Mouse (Mus musculus) liver, embryonic 11.5 days (tissue): ENCODE measurements at regions not wholly inside any gene's neighbourhood (a gene's known extent, or its start where the extent isn't known, plus 50 kb on each side); places are given as distances from the start of the nearest gene placed in this dataset.
A peak's percentile ranks its signal among the peaks of the same experiment; 100 is the strongest.
"Not testable (repeated sequence)": the region's sequence is repeated elsewhere in the genome, so short reads cannot be mapped to it uniquely, and the experiment has no call there.

Experiments used
- ATAC-seq: fragments of 200-750 bp; cut with Nextera tagmentation; replicated peaks from 2 replicates; pipeline ENCODE4 v1.8.0; 2017; ENCODE audit warnings: moderate number of reproducible peaks, mild to moderate bottlenecking, moderate TSS enrichment, moderate library complexity; ENCODE audit not compliant: low FRiP score
- DNase-seq: peaks from one replicate; pipeline ENCODE4 v3.0.0-alpha.2; 2017; ENCODE audit warnings: low spot score
- H3K27ac ChIP-seq: fragments of 300-500 bp; sonication (generic); 2 replicates; pipeline ENCODE4 v1.5.1; 2014; ENCODE audit warnings: mild to moderate bottlenecking, low read depth, low read length, control low read depth
- H3K27me3 ChIP-seq: fragments of 300-500 bp; sonication (generic); replicated peaks from 2 replicates; pipeline ENCODE4 v1.6.1; 2014; ENCODE audit warnings: low read length, mixed read lengths; ENCODE audit not compliant: control insufficient read depth, insufficient read depth
- H3K36me3 ChIP-seq: fragments of 300-500 bp; sonication (generic); 2 replicates; pipeline ENCODE4 v1.6.1; 2014; ENCODE audit warnings: mild to moderate bottlenecking, low read length, moderate library complexity, mixed read lengths; ENCODE audit not compliant: control insufficient read depth, insufficient read depth
- H3K4me1 ChIP-seq: fragments of 300-500 bp; sonication (generic); replicated peaks from 2 replicates; pipeline ENCODE4 v1.6.1; 2014; ENCODE audit warnings: low read length, mixed read lengths; ENCODE audit not compliant: control insufficient read depth, insufficient read depth
- H3K4me2 ChIP-seq: fragments of 300-500 bp; sonication (generic); 2 replicates; pipeline ENCODE4 v1.6.1; 2014; ENCODE audit warnings: mild to moderate bottlenecking, control low read depth, moderate library complexity
- H3K4me3 ChIP-seq: fragments of 300-500 bp; sonication (generic); 2 replicates; pipeline ENCODE4 v1.5.1; 2014; ENCODE audit warnings: low read depth, low read length, control low read depth
- H3K9ac ChIP-seq: fragments of 300-500 bp; sonication (generic); 2 replicates; pipeline ENCODE4 v1.6.1; 2014; ENCODE audit warnings: low read depth, low read length, control low read depth
- H3K9me3 ChIP-seq: fragments of 300-500 bp; sonication (generic); 2 replicates; pipeline ENCODE4 v1.6.1; 2016; ENCODE audit warnings: low read length, inconsistent platforms, mixed read lengths; ENCODE audit not compliant: control insufficient read depth
- whole genome bisulfite sequencing: fragments of 180-500 bp; shearing (Covaris S2); extraction: QIAGEN DNeasy Blood & Tissue Kit; methylation state at CpG from one replicate; pipeline ENCODE4 v1.1.7; 2014; 5-methylcytosine and 5-hydroxymethylcytosine counted together

DNA sequence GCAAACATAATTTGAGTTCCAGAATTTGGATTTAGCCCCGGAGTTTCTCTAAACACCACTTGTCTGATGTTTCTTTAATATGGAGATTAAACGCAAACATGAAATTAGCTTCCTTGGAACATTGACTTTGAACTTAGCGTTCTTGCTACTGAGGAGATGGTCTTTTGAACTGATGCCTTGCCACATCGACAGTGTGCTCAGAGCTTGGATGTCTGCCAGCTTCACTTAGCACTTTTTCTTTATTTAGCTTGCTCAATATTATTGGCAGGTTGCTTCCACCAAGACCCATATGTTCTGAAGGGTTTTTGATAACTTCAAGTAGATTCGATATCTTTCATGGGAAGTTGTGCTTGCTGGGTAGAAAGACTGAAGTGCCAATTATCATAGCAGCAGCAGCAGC, 143.5 kb downstream of the Mterf1b start:
- Histone ChIP-seq H3K27me3 (no peaks in the 10 kb centered on the region), H3K4me1 (no peaks in the 10 kb centered on the region), H3K4me2 (no peak overlapping the region), H3K9ac (no peak overlapping the region), H3K27ac (no peak overlapping the region), H3K9me3 (no peaks in the 10 kb centered on the region), H3K36me3 (no peaks in the 10 kb centered on the region), H3K4me3 (no peak overlapping the region)
- 74% methylated on average over 5 of the region's 5 CpGs for WGBS
- ATAC-seq (no peak), DNase-seq (no peak)

DNA sequence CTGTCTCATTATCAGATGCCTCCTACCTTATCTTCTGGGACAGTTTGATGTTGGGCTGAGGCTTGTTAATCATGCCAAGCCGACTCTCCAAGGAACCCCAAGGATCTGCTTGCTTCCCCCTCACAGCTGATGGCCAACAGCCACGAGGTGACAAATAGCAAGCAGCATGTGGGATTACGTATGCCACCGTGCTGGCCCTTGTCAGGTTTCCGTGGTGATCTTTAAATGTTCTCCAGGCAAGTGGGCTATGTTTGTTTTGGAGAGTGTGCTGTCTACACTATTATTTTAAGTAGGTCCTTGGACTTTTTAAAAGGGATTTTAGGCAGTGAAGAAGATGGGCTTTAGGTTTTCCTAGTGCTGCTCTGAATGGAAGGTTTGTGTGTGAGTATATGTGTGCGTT, 149.8 kb downstream of the Mterf1b start:
- H3K27ac ChIP-seq: no peak overlapping the region
- no peaks in the 10 kb centered on the region for H3K9me3 ChIP-seq
- H3K36me3 ChIP-seq: no peaks in the 10 kb centered on the region
- no peak overlapping the region for H3K9ac ChIP-seq
- 36% methylated on average over 6 of the region's 6 CpGs for WGBS
- no peaks in the 10 kb centered on the region for H3K27me3 ChIP-seq
- no peak overlapping the region for H3K4me3 ChIP-seq
- DNase-seq (no peak), ATAC-seq (no peak)
- no peaks in the 10 kb centered on the region for H3K4me1 ChIP-seq
- no peak overlapping the region for H3K4me2 ChIP-seq

DNA sequence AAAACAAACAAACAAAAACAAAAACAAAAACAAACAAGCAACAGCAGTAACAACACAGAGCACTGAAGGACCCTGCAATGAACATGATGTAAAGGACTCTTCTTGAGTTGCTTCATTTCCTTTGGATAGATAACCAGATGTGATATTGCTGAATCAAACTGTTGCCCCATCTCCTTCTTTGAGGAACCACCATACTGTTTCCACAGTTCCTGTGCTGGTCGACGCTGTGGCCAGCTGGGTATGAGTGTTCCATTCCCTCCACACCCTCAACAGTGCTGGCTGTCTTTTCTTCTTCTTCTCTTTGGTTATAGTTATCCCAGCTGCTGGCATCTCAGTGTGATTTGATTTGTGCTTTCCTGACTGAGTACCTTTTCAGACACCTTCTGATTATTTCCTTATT, 152.3 kb downstream of the Mterf1b start:
- 73% methylated on average over 2 of the region's 2 CpGs for WGBS
- ATAC-seq: no peak
- Histone ChIP-seq H3K36me3 (no peaks in the 10 kb centered on the region), H3K4me3 (no peak overlapping the region), H3K4me1 (no peaks in the 10 kb centered on the region), H3K4me2 (no peak overlapping the region), H3K9ac (no peak overlapping the region), H3K27me3 (no peaks in the 10 kb centered on the region), H3K9me3 (no peaks in the 10 kb centered on the region), H3K27ac (no peak overlapping the region)
- DNase-seq: no peak

DNA sequence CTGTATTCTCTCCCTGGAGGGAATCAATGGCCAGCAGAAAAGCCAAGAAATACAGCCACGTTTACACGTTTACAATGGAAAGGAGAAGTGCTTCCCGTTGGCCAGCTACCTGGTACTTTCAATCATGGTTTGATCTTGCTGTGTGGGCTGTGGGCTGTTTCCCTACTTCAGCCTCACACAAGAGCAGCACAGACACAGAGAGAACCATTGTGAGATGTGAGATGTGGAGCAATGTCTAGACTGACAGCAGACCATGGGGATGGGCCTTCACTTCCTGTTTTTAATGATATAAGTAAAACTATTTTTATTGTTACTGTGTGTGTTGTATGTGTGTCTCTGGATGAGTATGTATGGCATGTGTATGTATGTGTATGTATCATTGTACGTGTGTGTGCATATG, 156.2 kb downstream of the Mterf1b start:
- H3K36me3 ChIP-seq: no peaks in the 10 kb centered on the region
- no peak overlapping the region for H3K4me3 ChIP-seq
- H3K27me3 ChIP-seq: no peaks in the 10 kb centered on the region
- no peak for DNase-seq
- H3K4me1 ChIP-seq: no peaks in the 10 kb centered on the region
- H3K27ac ChIP-seq: no peak overlapping the region
- ATAC-seq: no peak
- no peaks in the 10 kb centered on the region for H3K9me3 ChIP-seq
- no peak overlapping the region for H3K4me2 ChIP-seq
- WGBS: 73% methylated on average over 4 of the region's 4 CpGs
- H3K9ac ChIP-seq: no peak overlapping the region

DNA sequence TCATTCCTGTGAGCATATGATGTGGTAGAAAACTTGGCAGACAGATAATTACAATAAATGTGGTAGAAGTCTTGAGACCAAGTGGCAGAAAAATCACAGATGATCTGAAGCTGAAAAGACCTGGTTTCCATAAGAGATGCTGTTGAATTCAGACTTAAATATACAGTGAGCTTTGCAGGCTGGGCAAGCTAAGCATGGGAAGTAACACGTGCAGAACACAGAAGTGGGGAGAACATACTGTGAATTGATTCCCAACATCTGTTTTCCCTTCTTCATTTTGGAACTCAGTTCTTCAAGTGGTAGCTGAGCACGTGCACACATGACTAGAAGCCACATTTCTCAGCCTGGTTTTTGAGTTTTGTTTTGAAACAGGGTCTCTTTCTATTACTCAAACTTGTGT, 157.8 kb downstream of the Mterf1b start:
- WGBS: 69% methylated on average over 2 of the region's 2 CpGs
- Histone ChIP-seq H3K27me3 (no peaks in the 10 kb centered on the region), H3K36me3 (no peaks in the 10 kb centered on the region), H3K4me3 (no peak overlapping the region), H3K4me1 (no peaks in the 10 kb centered on the region), H3K27ac (no peak overlapping the region), H3K4me2 (no peak overlapping the region), H3K9me3 (no peaks in the 10 kb centered on the region), H3K9ac (no peak overlapping the region)
- ATAC-seq (no peak), DNase-seq (no peak)

DNA sequence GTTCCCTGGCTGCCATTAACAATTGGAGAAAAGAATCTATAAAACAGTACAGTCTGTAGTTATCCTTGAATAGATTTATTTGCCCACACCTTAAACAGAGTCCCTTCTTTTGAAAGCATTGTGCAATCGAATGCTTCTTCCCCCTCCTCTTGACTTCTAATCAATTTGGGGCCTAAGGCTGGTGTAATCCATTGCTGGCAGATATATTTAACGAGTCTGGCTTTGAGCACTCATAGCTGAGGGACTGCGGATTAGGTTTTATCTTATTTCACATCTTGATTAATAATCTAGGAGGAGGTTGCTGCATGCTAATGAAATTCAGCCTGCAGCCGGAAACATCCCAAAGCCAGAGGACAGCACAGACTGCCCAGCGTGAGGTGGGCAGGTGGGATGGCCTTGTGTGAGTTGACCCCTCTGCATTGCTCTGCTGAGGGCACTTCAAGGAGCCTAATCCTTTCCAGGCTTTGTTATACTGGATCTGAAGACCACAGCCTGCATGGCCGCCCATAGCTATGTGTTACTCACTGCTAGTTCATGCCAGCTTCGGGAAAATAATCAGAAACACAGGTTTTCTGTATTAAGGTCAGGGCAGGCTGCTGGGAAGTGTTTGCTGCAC, 163.6 kb downstream of the Mterf1b start:
- Histone ChIP-seq H3K27ac (no peak overlapping the region), H3K9ac (no peak overlapping the region), H3K4me2 (no peak overlapping the region), H3K4me3 (no peak overlapping the region), H3K9me3 (no peaks in the 10 kb centered on the region), H3K36me3 (no peaks in the 10 kb centered on the region), H3K27me3 (no peaks in the 10 kb centered on the region), H3K4me1 (no peaks in the 10 kb centered on the region)
- ATAC-seq (no peak), DNase-seq (no peak)
- 68% methylated on average over 7 of the region's 7 CpGs for WGBS

DNA sequence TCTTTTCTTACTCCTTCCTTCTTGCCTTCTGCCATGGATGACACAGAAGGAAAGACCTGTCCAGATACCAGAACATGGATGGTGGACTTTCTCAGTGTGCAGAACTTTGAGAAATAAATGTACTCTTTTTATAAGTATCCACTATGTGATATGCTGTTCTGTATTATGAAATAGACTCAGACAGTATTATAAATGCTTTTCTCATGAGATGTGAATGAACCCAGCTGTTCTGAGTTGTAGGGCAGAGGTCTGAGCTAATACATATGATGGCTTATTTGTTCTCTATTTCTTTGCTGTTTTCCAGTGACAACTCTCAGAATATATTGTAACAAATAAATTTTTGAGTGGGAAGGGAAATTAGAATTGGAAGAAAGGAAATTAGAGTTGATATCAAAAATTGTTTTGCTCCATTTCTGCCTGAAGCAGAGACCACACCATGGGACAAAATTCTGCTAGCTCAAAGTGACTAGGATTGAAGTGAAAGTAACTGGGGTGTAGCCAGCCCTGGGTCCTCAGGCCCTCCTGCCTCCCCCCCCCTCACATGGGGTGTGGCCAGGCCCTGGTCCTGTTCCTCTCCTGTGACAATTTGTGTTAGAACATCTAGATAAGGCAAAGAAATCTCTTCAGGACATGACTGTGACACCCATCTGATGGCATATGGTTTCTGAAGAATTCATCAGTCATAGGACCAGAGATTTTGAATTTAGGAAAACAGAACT, 164.5 kb downstream of the Mterf1b start:
- ATAC-seq, DNase-seq, H3K9me3 ChIP-seq, H3K36me3 ChIP-seq, H3K4me1 ChIP-seq, H3K27ac ChIP-seq, H3K4me2 ChIP-seq, H3K27me3 ChIP-seq, H3K4me3 ChIP-seq, H3K9ac ChIP-seq: not testable (repeated sequence)

DNA sequence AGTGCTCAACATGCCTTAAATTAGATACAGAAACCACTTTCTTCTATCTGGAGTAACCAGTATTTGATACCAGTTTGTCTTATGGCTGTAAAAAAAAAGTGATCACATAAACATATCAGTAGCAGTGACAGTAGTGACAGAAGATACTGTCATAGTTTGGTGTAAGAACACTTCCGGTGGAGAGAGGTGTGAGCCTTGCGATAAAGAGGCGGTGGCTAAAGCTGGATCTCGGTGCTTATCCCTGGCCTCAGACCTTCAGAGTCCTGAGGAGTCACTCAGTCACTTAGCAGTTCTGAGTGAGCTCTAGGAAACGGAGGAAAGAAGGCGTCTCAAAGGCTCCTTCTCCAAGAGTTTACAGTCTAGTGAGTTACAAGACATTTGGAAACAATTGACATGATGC, 169.4 kb downstream of the Mterf1b start:
- ATAC-seq: peak; percentile 57
- not testable (repeated sequence) for H3K27me3 ChIP-seq, H3K9ac ChIP-seq, H3K4me2 ChIP-seq, H3K4me1 ChIP-seq, DNase-seq, H3K9me3 ChIP-seq, H3K27ac ChIP-seq, H3K4me3 ChIP-seq, H3K36me3 ChIP-seq
- whole genome bisulfite sequencing: 72% methylated on average over 6 of the region's 6 CpGs

DNA sequence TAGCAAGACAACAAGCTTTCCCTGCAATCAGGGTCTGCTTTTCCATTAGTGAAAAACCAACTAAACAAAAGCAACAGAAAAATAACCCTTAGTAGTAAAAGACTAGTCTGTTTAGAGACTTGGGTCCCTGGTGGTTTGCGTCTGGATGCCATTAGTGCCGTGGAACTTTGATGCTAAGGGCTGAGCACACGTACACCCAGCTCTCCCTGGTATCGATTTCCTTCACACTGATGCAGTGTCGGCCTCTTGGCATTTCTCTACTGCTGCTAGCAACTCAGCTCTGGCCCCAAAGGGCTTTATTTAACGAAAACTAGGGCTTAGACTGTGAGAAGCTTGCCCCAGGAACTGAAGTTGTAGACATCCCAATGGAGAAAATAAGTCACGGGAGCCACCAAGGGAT, 192.6 kb downstream of the Mterf1b start:
- not testable (repeated sequence) for DNase-seq, H3K4me3 ChIP-seq, H3K9ac ChIP-seq, H3K4me2 ChIP-seq, ATAC-seq, H3K4me1 ChIP-seq, H3K36me3 ChIP-seq, H3K27me3 ChIP-seq, H3K27ac ChIP-seq, H3K9me3 ChIP-seq
- WGBS: 71% methylated on average over 7 of the region's 7 CpGs
